Mouse (Mus musculus): Measurements from ENCODE around the gene Prkg1.

Gene Prkg1

DNA sequence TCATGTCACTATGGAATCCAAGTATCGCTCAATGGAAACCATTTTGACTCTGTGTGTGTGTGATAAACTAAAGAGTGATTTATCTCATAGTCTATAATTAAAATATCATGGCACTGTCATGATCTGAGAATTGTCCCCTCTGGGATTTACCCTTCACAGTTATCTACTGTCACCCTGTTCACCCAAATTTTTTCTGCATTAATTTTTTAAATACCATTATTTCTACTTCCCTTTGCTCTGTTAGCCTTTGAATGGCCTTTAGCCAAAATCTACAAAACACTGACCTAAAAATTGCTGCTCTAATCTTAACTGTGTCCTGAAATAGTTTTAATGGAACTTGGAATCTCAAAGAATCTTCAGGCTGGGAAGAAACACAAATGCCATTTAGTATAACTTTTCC, 143.1 kb downstream of the Prkg1 start:
- DNase-seq (ENCODE audit: low spot score in 2 of 2): no peak

DNA sequence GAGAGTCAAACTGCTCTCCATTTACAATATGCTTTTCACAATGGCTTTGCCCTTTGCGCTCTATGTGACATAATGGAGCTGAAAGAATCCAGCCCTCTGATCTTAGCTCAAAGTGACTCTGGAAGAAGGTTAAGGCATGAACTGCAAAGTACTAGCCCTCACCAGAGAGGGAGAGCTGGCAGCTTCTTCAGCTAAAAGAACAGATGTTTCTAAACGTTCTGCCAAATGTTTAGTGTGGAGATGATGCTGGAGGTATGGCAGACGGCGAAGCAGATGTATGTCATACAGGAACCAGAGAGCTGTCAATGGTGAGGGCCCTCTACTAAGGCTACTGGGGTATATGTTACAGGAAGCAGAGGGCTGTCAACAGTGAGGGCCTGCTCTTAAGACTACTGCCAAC, 148.0 kb downstream of the Prkg1 start:
- DNase-seq (ENCODE audit: low spot score in 2 of 2): no peak

DNA sequence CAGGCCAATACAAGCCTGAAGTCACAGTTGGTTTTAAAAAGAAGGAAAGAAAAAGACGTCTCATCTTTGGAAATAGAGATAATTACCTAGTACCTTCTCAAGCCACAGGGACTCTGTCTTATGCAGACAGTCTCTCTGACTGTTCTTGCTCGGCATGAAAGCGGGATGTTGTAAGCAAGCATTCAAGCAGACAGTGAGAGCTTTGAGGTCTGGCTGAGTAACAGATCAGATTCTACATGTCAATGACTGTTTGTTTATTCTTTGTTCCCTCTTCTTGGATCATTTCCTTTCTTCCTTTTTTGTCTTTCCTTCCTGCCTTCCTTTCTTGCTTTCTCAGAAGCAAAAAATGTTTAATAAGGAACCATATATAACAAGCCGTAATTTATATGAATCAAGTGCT, 148.7 kb downstream of the Prkg1 start:
- DNase-seq (ENCODE audit: low spot score in 2 of 2): no peak

DNA sequence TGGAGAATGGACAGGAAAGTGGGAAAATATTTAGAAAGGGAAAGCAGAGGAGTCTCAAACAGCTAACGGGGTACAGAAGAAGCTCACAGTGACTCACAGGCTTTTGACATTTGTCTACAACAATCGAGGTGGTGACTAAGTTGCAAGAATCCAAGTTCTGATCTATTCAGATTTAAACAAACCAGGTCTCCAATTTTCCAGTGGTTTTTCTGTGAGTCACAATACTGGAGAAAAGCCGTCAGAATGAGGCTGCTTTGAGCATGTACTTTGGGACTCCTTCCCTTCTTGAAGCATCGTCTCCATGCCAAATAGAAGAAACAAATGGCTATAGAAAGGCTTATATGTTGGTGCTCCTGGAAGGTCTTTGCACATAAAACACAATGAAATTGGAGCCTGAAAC, 151.7 kb downstream of the Prkg1 start:
- DNase-seq (ENCODE audit: low spot score in 2 of 2): no peak

DNA sequence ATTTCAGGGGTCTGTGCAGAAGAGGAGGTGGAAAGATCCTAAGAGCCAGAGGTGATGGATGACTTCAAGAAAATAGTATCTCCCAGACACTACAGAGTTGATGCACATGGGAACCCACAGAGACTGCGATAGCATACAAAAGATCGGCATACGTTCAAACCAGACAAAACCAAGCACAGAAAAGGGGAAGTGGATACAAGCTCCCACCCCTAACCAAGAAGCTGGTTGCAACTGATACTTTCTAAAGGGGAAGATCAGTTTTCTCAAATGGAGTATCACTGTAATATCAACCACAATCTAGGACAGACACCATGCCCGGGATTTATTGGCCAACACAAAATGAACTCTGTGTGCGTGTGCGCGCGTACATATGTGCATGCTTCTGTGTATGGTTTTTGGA, 162.3 kb downstream of the Prkg1 start:
- no peak for DNase-seq (ENCODE audit: low spot score in 2 of 2)

DNA sequence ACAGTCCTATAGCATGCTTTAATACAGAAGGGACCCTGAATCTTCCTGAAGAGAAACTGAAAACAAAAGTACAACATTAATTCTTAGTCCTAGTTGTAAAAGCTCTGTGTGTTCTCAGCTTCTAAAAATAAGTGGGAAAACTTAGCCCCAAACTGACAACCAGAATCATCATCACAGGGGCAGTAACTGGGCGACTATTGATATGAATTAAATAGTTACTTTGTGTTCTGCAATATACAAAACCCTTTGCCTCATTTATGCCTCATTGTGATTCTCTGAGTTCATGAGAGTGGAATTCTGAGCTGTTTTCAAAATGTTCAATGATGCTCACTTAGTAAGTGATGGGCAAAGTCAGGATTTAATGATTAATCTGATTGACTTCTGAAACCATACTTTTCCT, 170.8 kb downstream of the Prkg1 start:
- no peak for DNase-seq (ENCODE audit: low spot score in 2 of 2)

DNA sequence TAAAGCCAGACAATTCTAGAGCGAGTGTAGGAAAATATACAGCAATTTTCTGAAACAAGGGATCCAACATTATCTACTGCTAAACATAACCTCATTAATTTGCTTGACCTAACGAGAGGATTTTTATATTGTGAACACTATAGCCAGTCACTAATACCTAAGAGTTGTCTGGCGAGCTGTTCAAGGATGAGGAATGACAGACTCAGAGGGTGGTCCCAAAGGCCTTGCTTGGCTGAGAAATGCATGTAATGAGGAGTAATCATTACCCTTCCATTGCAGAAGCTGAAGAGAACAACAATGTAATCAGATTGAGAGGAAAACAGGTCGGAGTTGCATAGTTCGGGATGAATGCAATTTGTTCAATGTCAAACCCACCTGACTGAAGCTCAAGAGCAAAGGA, 174.1 kb downstream of the Prkg1 start:
- no peak for DNase-seq (ENCODE audit: low spot score in 2 of 2)

DNA sequence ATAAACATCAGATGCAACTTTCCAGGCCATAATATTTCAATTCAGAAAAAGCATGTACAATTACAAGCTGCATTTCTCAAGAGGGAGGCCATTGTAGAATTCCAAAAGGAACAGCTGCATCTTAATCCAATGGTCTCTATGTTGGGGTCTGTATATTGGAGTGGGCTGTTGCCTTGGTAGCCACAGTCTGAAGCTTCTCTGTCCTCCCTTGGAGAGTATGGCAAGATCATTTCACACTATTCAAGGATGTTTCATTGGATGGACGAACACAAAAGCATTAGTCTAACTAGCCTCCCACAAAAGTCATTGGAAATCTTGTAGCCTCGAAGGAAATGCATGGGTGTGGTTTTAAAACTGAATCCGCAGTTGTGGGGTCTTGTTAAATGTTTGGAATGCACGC, 187.7 kb downstream of the Prkg1 start:
- no peak for DNase-seq (ENCODE audit: low spot score in 2 of 2)

DNA sequence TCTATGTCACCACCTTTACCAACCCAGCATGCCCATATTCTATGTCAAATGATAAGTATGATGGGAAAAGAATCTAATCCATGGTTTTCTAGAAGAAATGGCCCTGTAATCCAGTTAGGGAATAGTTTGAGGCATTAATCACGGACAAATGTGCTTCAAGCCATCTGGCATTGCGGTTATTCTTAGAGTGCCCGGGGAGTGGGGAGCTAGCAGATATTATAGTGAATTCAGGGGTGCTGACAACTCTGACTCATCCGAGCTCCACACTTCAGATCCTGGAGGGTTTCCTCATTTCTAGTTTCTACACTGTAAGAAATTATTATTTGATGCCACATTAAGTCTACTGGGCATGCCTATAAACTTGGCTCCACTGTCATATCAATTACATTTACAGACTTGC, 200.5 kb downstream of the Prkg1 start:
- DNase-seq (ENCODE audit: low spot score in 2 of 2): no peak

DNA sequence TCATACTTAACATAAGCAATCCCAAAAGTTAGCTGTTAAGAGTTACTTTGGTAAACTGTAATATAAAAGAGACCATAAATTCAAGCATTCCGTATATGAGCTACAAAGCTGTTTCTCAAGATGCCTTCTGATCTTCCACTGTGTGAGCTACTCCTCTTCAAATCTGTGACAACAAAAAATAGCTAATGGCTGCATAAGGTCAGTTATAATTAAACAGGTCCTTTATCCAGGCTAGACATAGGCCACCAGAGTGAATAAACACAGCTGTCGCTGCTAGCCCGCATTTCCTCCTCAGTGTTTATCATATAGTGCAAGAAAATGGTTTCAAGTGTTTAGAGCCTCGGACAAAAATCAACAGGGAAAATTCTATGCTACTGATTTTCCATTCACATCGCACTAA, 218.8 kb downstream of the Prkg1 start:
- DNase-seq (ENCODE audit: low spot score in 2 of 2): no peak

DNA sequence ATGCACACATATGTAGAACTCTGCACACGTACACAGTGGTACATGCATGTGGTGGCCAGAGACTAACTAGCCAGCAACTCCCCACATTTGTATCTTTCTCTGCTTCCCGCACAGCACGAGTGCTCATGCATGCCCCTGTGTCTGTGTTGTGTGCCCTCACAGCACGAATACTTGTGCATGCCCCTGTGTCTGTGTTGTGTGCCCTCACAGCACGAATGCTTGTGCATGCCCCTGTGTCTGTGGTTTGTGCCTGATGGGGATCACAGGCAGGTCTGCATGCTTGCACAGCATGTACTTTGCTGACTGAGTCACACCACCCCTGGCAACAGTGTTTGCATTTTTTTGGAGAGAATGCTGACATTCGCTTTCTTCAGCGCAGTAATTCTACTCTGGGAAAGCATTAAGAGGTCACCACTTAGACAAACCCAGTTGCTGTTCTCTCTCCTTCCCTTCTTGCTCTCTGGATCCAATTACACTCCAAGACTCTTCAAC, 233.5 kb downstream of the Prkg1 start:
- DNase-seq (ENCODE audit: low spot score in 2 of 2): no peak

DNA sequence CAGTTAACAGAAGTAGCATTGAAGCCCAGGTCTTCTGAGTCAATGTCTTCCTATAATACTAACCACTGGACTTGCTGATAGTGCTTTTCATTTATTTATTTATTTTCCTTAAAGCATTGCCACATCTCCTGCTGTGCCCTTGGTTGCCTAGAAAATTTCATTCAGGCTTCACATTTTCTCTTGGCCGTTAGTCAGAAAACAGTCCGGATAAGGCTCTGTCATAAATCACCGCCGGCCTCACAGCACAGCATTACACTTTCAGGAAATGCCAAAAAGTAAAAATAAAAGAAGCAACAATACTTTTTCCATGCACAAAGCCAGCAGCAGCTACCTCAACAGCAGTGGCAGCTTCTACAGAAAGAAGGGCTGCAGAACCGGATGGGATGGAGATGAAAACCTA, 234.2 kb downstream of the Prkg1 start:
- no peak for DNase-seq (ENCODE audit: low spot score in 2 of 2)

DNA sequence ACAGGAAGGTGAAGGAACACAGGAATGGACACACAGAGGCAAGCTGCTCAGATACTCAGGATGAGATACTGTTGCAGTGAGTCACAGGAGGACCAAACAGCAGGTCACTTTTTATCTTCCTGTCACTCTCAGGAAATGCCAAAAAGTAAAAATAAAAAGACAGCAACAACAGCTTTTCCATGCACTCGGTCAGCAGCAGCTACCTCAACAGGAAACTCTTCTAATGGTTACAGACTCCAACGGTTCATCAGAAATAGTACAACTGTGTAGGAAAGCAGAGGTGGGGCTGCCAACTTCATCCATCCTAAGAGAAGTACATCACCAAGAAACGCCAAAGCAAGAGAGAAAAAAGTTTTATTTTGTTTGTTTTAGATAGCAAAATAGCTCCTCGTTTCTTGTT, 234.9 kb downstream of the Prkg1 start:
- DNase-seq (ENCODE audit: low spot score in 2 of 2): no peak

DNA sequence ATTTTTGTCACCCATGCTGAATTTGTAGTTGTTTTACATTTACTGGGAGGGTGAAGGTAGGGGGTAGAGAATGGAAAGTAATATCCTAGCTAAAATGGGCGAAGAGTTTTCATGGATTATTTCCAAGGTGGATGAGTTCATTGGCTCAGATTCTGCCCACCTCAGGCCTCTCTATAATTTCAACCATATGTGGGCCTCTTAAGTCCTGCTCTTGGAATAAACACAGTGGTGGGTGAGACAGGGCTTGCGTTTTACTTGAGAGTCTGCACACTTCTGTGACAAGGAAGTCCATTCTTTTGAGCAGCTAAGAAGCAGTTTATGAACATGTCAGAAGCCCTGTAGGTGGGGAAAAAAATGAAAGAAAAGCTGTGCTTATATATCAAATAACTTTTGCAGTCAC, 250.3 kb downstream of the Prkg1 start:
- no peak for DNase-seq (ENCODE audit: low spot score in 2 of 2)

DNA sequence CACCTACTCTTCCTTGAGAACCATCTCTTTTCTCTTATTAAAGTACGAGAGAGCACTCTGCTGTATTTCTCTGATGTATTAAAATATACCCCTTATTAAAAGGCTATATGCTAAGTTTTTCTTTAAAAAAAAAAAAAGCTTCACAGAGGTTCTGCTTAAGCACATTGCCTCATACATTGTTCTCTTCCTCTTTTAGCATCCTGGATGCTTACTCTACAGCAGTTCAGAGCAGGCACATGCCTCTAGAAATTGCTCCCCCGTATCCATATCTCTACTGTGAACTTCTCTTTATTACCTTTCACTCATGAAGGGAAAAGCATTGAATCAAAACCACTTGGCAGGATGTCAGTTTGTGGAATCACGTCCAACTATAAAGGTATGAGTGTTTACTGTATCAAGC, 257.0 kb downstream of the Prkg1 start:
- no peak for DNase-seq (ENCODE audit: low spot score in 2 of 2)

DNA sequence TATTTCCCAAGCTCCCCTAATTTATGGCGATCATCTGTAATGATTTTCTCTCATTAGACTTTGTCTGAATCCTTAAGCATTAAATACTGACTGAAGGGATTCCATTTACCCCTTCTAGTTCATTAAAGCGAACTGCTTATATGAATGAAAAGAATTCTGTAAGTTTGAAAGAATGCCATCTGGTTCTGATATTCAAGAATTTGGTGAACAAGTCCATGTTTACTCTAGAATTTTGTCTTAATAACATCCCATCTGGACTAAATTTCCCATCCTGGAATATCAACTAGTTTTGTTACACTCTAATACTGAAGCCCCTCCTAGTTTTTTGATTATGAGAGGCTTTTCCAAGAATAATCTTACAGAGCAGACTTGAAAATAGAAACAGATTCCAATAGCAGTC, 258.5 kb downstream of the Prkg1 start:
- no peak for DNase-seq (ENCODE audit: low spot score in 2 of 2)

DNA sequence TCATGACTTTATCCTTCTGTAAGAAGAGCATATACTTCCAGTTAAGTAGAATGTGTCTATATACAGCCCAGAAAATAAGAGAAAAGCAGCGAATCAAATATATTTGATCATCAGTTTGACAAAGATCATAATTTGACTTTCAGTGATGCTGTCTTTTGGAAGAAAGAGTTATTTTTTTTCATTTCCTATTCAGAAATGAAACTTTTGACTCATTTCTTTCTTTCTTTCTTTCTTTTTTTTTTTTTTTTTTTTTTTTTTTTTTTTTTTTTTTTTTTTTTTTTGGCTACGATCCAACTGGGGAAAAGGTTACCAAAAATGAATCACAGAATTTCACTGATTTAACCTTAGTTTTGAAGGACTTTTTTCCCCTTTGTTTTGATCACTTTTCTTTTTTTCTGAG, 259.8 kb downstream of the Prkg1 start:
- DNase-seq (ENCODE audit: low spot score in 2 of 2): no peak

DNA sequence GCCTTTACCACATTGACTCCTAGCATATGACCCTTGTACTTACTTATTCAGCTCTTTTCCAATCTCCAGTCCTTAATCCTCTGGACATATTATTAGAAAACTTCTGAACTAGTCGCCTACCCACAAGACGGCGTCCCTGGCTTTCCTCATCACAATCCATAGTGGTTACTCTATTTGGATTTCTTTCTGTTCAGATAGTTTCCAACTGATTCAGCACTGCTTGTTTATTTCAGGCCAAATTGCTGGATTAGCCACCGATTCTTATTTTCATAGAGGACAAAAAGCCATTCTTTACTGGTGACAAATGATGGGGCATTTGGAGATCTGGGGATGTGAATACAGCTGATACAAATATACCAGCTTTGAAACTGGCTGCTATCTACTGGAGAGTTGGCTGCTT, 267.4 kb downstream of the Prkg1 start:
- DNase-seq (ENCODE audit: low spot score in 2 of 2): no peak

DNA sequence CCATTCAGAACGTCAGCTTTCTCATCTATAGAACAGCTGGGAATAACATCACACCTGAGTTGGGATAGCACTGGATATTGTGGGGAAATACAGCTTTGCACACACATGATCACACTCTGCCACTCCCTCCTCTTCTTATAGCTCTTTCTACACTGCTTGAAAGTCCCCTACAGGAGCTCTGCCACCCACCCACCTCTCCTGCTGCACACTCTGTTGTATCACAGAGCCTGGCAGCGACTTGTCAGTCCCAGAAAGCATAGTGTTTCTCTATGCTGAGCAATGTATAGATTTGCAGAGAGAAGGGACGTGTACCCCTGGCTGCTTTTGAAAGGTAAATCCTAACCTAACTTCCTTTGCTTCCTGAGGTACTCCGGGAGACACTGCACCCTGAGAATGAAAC, 275.2 kb downstream of the Prkg1 start:
- DNase-seq (ENCODE audit: low spot score in 2 of 2): no peak

DNA sequence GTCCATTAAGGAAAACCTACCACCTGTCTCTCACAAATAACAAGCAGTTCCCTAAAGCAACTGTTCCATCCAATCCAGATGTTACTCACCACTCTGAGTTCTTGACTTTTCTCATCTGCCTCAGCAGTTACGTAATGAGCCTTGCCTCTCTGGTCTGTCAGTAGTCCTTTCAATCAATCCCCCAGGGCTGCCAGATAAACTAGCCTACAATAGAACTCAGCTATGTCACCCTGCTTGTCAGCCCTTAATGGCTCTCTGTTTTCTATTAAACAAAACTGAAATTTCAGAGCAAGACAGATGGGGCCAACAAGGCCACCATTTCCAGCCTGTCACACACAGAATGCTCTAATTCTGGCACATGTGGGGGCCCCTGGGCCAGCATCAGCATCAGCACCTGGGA, 293.1 kb downstream of the Prkg1 start:
- DNase-seq (ENCODE audit: low spot score in 2 of 2): no peak

DNA sequence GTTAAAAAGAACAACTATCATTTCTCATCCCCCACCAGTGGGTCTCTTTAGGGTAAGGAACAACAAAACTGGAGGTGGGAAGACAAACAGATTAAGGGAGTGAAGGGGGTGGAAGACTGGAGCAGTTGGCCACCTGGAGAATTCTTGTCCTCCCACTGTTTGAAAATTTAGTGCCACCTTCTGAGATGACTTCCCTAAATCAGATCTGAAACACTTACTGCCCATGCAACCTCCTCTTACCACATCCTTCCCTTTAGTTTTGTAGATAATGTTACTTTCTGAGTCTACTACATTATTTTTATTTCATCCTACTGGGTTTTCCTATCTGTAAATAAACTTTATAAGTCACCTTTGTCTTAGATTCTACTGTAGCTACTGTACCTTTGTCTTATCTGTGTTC, 304.6 kb downstream of the Prkg1 start:
- DNase-seq (ENCODE audit: low spot score in 2 of 2): no peak

DNA sequence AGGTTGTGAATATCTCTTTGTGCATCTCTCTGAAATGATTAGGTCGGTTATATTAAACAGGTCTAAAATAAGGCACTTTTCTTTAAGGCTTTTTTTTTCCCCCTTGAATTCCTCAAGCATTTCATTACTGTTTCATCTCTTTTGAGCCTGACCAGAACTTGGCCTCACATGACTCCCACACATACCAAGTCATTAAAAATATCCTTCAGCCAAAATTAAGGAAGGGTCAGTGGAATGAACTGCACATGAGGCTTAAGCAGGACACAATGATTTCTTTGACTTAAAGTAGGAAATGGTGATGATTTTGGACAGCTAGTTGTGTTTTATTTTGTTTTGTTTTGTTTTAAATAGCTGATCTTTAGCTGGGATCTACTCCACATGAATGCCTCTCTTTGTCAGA, 320.7 kb downstream of the Prkg1 start:
- no peak for DNase-seq (ENCODE audit: low spot score in 2 of 2)

DNA sequence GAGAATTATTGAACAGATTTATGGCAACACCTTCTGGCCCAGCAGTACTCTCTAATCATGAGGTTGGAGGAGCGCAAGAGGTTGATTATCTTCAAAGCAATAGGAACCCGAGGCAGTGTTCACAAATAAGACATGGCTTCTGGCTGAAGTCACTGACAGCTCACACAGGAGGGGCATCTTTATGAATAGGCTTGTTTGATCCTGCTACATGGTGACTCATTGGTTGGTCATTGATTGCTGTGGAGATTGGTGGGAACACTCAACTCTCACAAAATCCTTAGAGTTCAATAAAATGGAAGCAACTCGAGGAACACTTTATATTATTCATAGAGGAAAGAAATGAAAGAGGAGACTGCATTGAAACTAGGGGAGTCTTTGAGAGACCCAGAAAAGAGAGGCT, 322.5 kb downstream of the Prkg1 start:
- DNase-seq (ENCODE audit: low spot score in 2 of 2): no peak

DNA sequence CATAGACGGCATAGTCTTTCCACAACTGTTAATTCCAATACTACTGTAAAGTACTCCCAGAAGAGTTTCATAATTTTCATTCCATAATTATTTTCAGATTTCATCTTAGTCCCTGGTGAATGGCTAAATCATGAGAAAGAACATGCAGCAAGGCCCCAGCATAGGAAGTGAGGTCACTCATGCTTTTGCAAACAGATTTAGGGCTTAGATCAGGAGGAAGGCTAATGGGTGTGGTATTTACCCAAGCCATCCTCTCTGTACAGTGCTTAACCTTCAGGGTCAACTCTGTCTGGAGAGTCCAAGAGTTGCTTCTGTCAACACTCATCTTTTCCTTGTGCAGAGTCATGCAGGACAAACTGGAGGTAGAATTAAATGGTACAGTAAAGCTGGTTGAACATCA, 331.4 kb downstream of the Prkg1 start:
- DNase-seq (ENCODE audit: low spot score in 2 of 2): no peak

DNA sequence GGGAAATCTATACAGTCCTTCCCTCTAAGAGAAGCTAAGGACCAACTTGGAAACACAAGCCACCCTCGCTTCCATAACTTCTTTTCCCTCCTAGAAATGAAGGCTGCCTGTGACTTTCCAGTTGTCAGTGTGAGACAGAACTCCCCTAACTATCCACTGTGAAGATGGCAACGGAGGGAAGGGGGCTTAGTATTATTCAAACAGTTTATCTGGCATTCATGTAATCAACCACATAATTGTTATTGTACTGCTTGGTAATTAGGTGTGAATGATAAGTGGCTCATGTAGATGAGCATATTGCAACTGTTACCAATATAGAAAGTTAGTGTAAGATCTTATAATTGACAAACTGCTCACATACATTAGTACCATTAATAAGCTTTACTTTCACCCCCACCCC, 333.4 kb downstream of the Prkg1 start:
- DNase-seq (ENCODE audit: low spot score in 2 of 2): no peak
